Mouse (Mus musculus) heart, postnatal 0 days (tissue): ENCODE results near the gene Spib.

ENCODE experiments used
- CTCF ChIP-seq: IDR thresholded peaks from 2 replicates; pipeline ENCODE4 v1.5.1; 2016; ENCODE audit warnings: antibody characterized with exemption, control low read depth, low read depth
- EP300 ChIP-seq: IDR thresholded peaks from 2 replicates; pipeline ENCODE4 v1.6.1; 2016; ENCODE audit warnings: antibody characterized with exemption, low read depth

- TF ChIP-seq CTCF (no peak), EP300 (no peak)
Observed at GRCm38 (mm10) chr7:44551301-44551700, 19.4 kb upstream of the Spib start.
